Mouse (Mus musculus) heart, postnatal 4 days (tissue): ENCODE data around the gene Rpl36a. TPM values are rescaled to one million over a fixed set of nuclear protein-coding genes. Genes with fewer than 3 reads are reported as not detected.

Experiments used
- DNase-seq: peaks from one replicate; pipeline ENCODE4 v3.0.0; 2021
- total RNA-seq, 2 experiments: library from RNA; stranded (reverse); gene quantifications; 2 replicates each; pipeline ENCODE4 v1.2.3; 2021

Rpl36a gene
- total RNA-seq, 2 experiments from 2014 or later = 208 to 224 TPM

DNA sequence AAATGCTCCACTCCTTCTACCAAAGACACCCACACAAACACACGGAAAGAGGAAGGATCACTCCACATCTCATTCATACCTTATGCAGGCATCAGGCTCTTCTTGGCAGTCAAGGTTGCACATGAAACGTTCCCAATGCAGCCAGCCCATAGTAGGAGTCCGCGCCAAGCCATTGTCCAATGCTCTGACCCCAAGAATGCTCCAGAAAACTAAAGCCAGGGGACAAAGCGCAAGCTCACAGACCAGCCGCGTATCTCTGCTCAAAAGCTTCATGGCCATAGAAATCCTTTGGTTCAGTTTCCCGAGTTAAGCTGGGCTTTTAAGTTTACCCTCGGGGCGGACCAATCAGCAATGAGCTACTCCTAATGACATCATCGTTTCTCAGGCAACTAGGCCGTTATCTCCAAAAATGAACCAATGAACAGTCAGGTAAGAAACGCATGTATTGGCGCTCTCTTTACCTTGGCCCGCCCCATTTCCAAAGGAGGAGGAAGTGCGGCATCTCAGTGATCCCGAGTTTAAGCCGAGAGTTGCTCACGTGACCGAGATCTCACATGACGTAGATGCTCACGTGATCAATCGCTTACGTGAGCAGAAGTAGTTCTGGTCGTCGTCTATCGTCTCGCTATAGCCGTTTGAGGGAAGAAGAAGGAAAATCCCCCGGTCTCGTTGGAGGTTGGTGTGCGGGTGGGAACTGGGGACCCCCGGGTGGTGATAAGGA lies 15.4 kb downstream of the Rpl36a start, which contains the start of the genes Gla and Hnrnph2:
Gene Gla, minus strand, starts transcription at position 467 of the 721 bp plus-strand sequence.
Gene Hnrnph2, plus strand, starts transcription at position 521 of the 721 bp plus-strand sequence.
- peak; percentile 88 for DNase-seq

- DNase-seq = peak; percentile 11
These were observed 16.1 kb downstream of the Rpl36a start for GRCm38 (mm10) chrX:134601380-134602120.

GRCm38 (mm10) chrX:134609472-134609871 lies 24.0 kb downstream of the Rpl36a start:
- no peak for DNase-seq

- no peak for DNase-seq
These were observed 25.5 kb downstream of the Rpl36a start for GRCm38 (mm10) chrX:134610984-134611383.

GRCm38 (mm10) chrX:134612285-134612959 lies 27.0 kb downstream of the Rpl36a start:
- peak; percentile 75 for DNase-seq

- DNase-seq = peak; percentile 20
These were observed 28.9 kb downstream of the Rpl36a start for GRCm38 (mm10) chrX:134614306-134614705.

DNA sequence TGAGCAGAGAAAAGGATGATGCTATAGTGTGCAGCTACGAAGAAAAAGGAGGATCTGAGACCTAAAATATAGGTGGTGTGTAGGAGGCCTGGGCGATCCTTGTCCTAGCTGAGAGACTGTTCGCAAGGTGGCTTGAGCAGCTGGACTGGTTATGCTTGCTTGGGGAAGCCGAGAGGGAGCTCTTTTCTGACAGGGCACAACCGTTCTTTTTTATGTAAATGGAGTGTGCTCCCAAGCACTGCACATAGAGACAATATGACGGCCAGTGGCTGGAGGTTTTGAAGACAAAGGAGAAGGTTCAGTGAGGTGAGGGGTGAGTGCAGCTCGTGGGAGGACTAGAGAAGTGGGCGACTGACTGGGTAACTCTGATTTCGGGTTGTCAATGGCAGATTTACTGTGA lies 34.2 kb downstream of the Rpl36a start:
- DNase-seq = no peak

DNA sequence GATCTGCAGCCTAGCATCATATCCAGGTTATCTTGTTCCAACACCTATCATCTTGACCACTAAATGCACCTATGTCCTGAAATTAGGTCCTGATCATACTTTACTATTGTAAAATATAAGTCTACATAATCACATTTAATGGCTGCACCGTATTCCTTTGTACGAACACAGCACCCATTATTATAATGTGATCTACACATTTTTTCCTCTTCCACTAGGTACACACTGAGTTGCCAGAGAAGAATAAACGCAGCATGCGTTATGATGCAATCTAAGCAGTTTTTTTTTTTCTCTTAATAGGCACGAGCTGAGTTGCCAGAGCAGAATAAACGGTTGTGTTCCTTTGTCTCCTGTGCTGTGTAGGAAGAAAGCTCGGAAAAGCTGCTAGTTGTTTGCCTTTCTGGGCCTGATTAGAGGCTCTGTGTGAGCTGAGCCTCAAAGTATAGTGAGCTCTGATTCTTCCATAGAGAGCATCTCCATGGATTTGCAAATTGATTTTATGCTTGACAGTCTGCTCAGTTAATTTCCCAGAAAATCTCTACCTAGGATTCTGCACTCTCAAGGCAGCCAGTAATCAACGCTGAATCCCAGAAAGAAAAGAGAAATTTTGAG lies 34.9 kb downstream of the Rpl36a start:
- no peak for DNase-seq

GRCm38 (mm10) chrX:134621685-134622084 lies 36.2 kb downstream of the Rpl36a start:
- no peak for DNase-seq

GRCm38 (mm10) chrX:134623350-134623749 lies 37.9 kb downstream of the Rpl36a start:
- no peak for DNase-seq

- no peak for DNase-seq
These were observed 42.7 kb downstream of the Rpl36a start for GRCm38 (mm10) chrX:134628200-134628599.

- DNase-seq = no peak
These were observed 47.3 kb downstream of the Rpl36a start for GRCm38 (mm10) chrX:134632710-134633109.

- DNase-seq = no peak
These were observed 49.7 kb downstream of the Rpl36a start for GRCm38 (mm10) chrX:134635111-134635510.

- peak; percentile 5 for DNase-seq
These were observed 50.4 kb downstream of the Rpl36a start for GRCm38 (mm10) chrX:134635860-134636259.

Other genes with a start within 250 kb of the Rpl36a start
- under 1 TPM; 0.45 to 0.74 TPM for gene Drp2, start 181.1 kb upstream of the Rpl36a start, total RNA-seq
- not detected for gene Taf7l, start 109.2 kb upstream of the Rpl36a start, total RNA-seq
- 10 to 100 TPM; 31.1 to 35.9 TPM for gene Timm8a1, start 43.8 kb upstream of the Rpl36a start, total RNA-seq
- under 1 TPM; 0.63 to 0.71 TPM for gene Btk, start 2.1 kb upstream of the Rpl36a start, total RNA-seq
- gene Gla, start 15.5 kb downstream of the Rpl36a start, total RNA-seq = 1 to 10 TPM; 2.3 to 3.4 TPM
- 100 to 1,000 TPM; 102 to 105 TPM for gene Hnrnph2, start 15.5 kb downstream of the Rpl36a start, total RNA-seq
- 10 to 100 TPM; 42.8 to 47.1 TPM for gene Armcx4, start 100.9 kb downstream of the Rpl36a start, total RNA-seq
- gene Armcx1, start 132.3 kb downstream of the Rpl36a start, total RNA-seq = 10 to 100 TPM; 17.0 to 18.8 TPM
- gene Armcx6, start 165.8 kb downstream of the Rpl36a start, total RNA-seq = 10 to 100 TPM in 1 of 2 experiments, 1 to 10 TPM in 1; 8.5 to 12.7 TPM
- gene Armcx3, start 170.9 kb downstream of the Rpl36a start, total RNA-seq = 10 to 100 TPM; 56.7 to 63.6 TPM
- 10 to 100 TPM; 54.6 to 58.5 TPM for gene Armcx2, start 223.6 kb downstream of the Rpl36a start, total RNA-seq